Mouse (Mus musculus) lung, postnatal 0 days (tissue): ENCODE results near the gene Haus4.

Experiments
- CTCF ChIP-seq: IDR thresholded peaks from 2 replicates; pipeline ENCODE4 v1.5.1; 2016; ENCODE audit warnings: antibody characterized with exemption, mild to moderate bottlenecking
- EP300 ChIP-seq: IDR thresholded peaks from 2 replicates; pipeline ENCODE4 v1.6.1; 2016; ENCODE audit warnings: antibody characterized with exemption, mild to moderate bottlenecking, control low read depth

DNA sequence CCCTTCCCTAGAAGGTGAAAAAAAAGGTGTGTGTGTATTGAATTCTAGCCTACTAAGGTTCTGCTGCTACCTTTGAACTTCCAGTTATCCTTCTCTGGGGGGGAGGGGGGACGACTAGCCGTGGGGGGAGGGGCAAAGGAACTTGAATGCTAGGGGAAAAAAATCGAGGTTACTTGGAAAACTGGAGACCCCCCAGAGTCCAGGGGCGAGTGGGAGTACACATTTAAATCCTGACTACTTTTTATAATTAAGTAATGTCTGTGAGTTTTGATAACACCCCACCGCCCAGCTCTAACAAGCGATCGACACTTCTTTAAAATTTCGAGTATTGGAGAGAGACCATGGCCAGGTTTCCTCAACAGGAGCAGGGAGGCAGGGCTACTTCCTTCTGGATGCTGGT lies 20.6 kb upstream of the Haus4 start:
- TF ChIP-seq CTCF (no peak), EP300 (no peak)
